Mouse (Mus musculus) megakaryocyte, adult 5-6 weeks (primary cell): Measurements from ENCODE around the gene Speg. TPM values are rescaled to one million over a fixed set of nuclear protein-coding genes. Genes with fewer than 3 reads are reported as not detected.

Experiments
- total RNA-seq, 2 experiments: library from RNA; stranded (forward) in 1 of 2; stranded (reverse) in 1 of 2; fragments of 153-499, 151-499 nt in 1 of 2; fragments of 221-1000, 200-1000 nt in 1 of 2; gene quantifications; 2 replicates each; pipeline versions ENCODE4 v1.2.3 to v1.2.4; 2015 to 2017

Speg gene
- total RNA-seq, 2 experiments from 2014 or later = 0.11 TPM; not detected in 1

Other genes starting within 250 kb of the Speg start
- 0.31 TPM in 1 of 2 replicates, not detected in the other for gene Slc23a3, start 241.4 kb upstream of the Speg start, total RNA-seq (2015)
- not detected in 2 replicates for gene Slc23a3, start 241.4 kb upstream of the Speg start, total RNA-seq (2017)
- gene Cnppd1, start 232.6 kb upstream of the Speg start, total RNA-seq (2015) = 31.1 and 32.0 TPM in 2 replicates
- gene Cnppd1, start 232.6 kb upstream of the Speg start, total RNA-seq (2017) = 50.6 and 74.5 TPM in 2 replicates
- gene Retreg2, start 232.5 kb upstream of the Speg start, total RNA-seq (2015) = 34.9 and 37.0 TPM in 2 replicates
- gene Retreg2, start 232.5 kb upstream of the Speg start, total RNA-seq (2017) = 34.8 and 35.9 TPM in 2 replicates
- 36.3 and 39.0 TPM in 2 replicates for gene Zfand2b, start 206.7 kb upstream of the Speg start, total RNA-seq (2015)
- 44.0 and 47.4 TPM in 2 replicates for gene Zfand2b, start 206.7 kb upstream of the Speg start, total RNA-seq (2017)
- 2.5 and 4.0 TPM in 2 replicates for gene Abcb6, start 194.9 kb upstream of the Speg start, total RNA-seq (2015)
- gene Abcb6, start 194.9 kb upstream of the Speg start, total RNA-seq (2017) = 3.6 and 5.3 TPM in 2 replicates
- gene Ankzf1, start 183.1 kb upstream of the Speg start, total RNA-seq (2015) = 6.2 and 7.6 TPM in 2 replicates
- gene Ankzf1, start 183.1 kb upstream of the Speg start, total RNA-seq (2017) = 24.5 and 24.6 TPM in 2 replicates
- 26.7 and 34.8 TPM in 2 replicates for gene Atg9a, start 183.1 kb upstream of the Speg start, total RNA-seq (2015)
- 12.8 and 21.3 TPM in 2 replicates for gene Atg9a, start 183.1 kb upstream of the Speg start, total RNA-seq (2017)
- 7.5 and 8.2 TPM in 2 replicates for gene Glb1l, start 164.5 kb upstream of the Speg start, total RNA-seq (2015)
- gene Glb1l, start 164.5 kb upstream of the Speg start, total RNA-seq (2017) = 6.7 and 12.2 TPM in 2 replicates
- 99.9 and 101 TPM in 2 replicates for gene Stk16, start 164.5 kb upstream of the Speg start, total RNA-seq (2015)
- gene Stk16, start 164.5 kb upstream of the Speg start, total RNA-seq (2017) = 71.1 and 84.6 TPM in 2 replicates
- 373 and 391 TPM in 2 replicates for gene Tuba4a, start 155.4 kb upstream of the Speg start, total RNA-seq (2015)
- 160 and 168 TPM in 2 replicates for gene Tuba4a, start 155.4 kb upstream of the Speg start, total RNA-seq (2017)
- gene A630095N17Rik, start 143.2 kb upstream of the Speg start, total RNA-seq (2015) = not detected in 2 replicates
- not detected in 2 replicates for gene A630095N17Rik, start 143.2 kb upstream of the Speg start, total RNA-seq (2017)
- 1.9 and 2.6 TPM in 2 replicates for gene Dnajb2, start 138.9 kb upstream of the Speg start, total RNA-seq (2015)
- gene Dnajb2, start 138.9 kb upstream of the Speg start, total RNA-seq (2017) = 5.9 and 7.3 TPM in 2 replicates
- not detected in 2 replicates for gene Ptprn, start 110.8 kb upstream of the Speg start, total RNA-seq (2015)
- not detected in 2 replicates for gene Ptprn, start 110.8 kb upstream of the Speg start, total RNA-seq (2017)
- gene Resp18, start 96.9 kb upstream of the Speg start, total RNA-seq (2015) = not detected in 2 replicates
- gene Resp18, start 96.9 kb upstream of the Speg start, total RNA-seq (2017) = not detected in 2 replicates
- gene Dnpep, start 57.3 kb upstream of the Speg start, total RNA-seq (2015) = 26.2 and 32.0 TPM in 2 replicates
- 31.1 and 35.9 TPM in 2 replicates for gene Dnpep, start 57.3 kb upstream of the Speg start, total RNA-seq (2017)
- gene Des, start 15.0 kb upstream of the Speg start, total RNA-seq (2015) = not detected in 2 replicates
- gene Des, start 15.0 kb upstream of the Speg start, total RNA-seq (2017) = not detected in 2 replicates
- gene Gmppa, start 60.6 kb downstream of the Speg start, total RNA-seq (2015) = 71.8 and 79.4 TPM in 2 replicates
- gene Gmppa, start 60.6 kb downstream of the Speg start, total RNA-seq (2017) = 56.5 and 58.9 TPM in 2 replicates
- not detected in 2 replicates for gene Asic4, start 75.1 kb downstream of the Speg start, total RNA-seq (2015)
- gene Asic4, start 75.1 kb downstream of the Speg start, total RNA-seq (2017) = not detected in 2 replicates
- gene Chpf, start 104.0 kb downstream of the Speg start, total RNA-seq (2015) = 0.50 and 0.69 TPM in 2 replicates
- gene Chpf, start 104.0 kb downstream of the Speg start, total RNA-seq (2017) = 0.37 and 0.41 TPM in 2 replicates
- 0.11 TPM in 1 of 2 replicates, not detected in the other for gene Tmem198, start 104.2 kb downstream of the Speg start, total RNA-seq (2015)
- gene Tmem198, start 104.2 kb downstream of the Speg start, total RNA-seq (2017) = 0.15 TPM in 1 of 2 replicates, not detected in the other
- gene Obsl1, start 131.2 kb downstream of the Speg start, total RNA-seq (2015) = not detected in 2 replicates
- not detected in 2 replicates for gene Obsl1, start 131.2 kb downstream of the Speg start, total RNA-seq (2017)
- not detected in 2 replicates for gene Inha, start 131.8 kb downstream of the Speg start, total RNA-seq (2015)
- not detected in 2 replicates for gene Inha, start 131.8 kb downstream of the Speg start, total RNA-seq (2017)
- 9.5 and 10.7 TPM in 2 replicates for gene Stk11ip, start 146.2 kb downstream of the Speg start, total RNA-seq (2015)
- 17.2 and 20.5 TPM in 2 replicates for gene Stk11ip, start 146.2 kb downstream of the Speg start, total RNA-seq (2017)
- 0.05 TPM in 1 of 2 replicates, not detected in the other for gene Slc4a3, start 171.0 kb downstream of the Speg start, total RNA-seq (2015)
- gene Slc4a3, start 171.0 kb downstream of the Speg start, total RNA-seq (2017) = not detected in 2 replicates